Mouse (Mus musculus): ENCODE measurements around the gene Ttll5.

- TF ChIP-seq GATA1 (IDR thresholded peaks at IDR 0.05; ENCODE audit: borderline replicate concordance, low read length) (no peak), FLI1 (IDR thresholded peaks at IDR 0.05; ENCODE audit: low read length) (no peak)
Observed at GRCm38 (mm10) chr12:85792821-85793346, 31.6 kb upstream of the Ttll5 start.
